Mouse (Mus musculus) midbrain, embryonic 10.5 days (tissue): ENCODE measurements around the gene Avil. TPM values are rescaled to one million over a fixed set of nuclear protein-coding genes. Genes with fewer than 3 reads are reported as not detected.

ENCODE experiments used
- DNase-seq: peaks from one replicate; pipeline ENCODE4 v3.0.0-alpha.2; 2017; ENCODE audit warnings: low spot score
- H3K27ac ChIP-seq: fragments of 300-500 bp; sonication (generic); replicated peaks from 2 replicates; pipeline ENCODE4 v1.5.1; 2016; ENCODE audit warnings: mild to moderate bottlenecking
- H3K27me3 ChIP-seq: fragments of 300-500 bp; sonication (generic); 2 replicates; pipeline ENCODE4 v1.6.1; 2016; ENCODE audit warnings: low read depth, mild to moderate bottlenecking; ENCODE audit not compliant: poor library complexity, severe bottlenecking
- H3K36me3 ChIP-seq: fragments of 300-500 bp; sonication (generic); 2 replicates; pipeline ENCODE4 v1.6.1; 2016; ENCODE audit warnings: mild to moderate bottlenecking, moderate library complexity
- H3K4me1 ChIP-seq: fragments of 300-500 bp; sonication (generic); 2 replicates; pipeline ENCODE4 v1.6.1; 2016
- H3K4me3 ChIP-seq: fragments of 300-500 bp; sonication (generic); 2 replicates; pipeline ENCODE4 v1.5.1; 2016; ENCODE audit warnings: mild to moderate bottlenecking, moderate library complexity
- H3K9me3 ChIP-seq: fragments of 300-500 bp; sonication (generic); replicated peaks from 2 replicates; pipeline ENCODE4 v1.6.1; 2016; ENCODE audit warnings: mild to moderate bottlenecking
- WGBS: fragments of 180-500 bp; shearing (Covaris S2); methylation state at CpG from one replicate; pipeline ENCODE4 v1.1.7; 2016; 5-methylcytosine and 5-hydroxymethylcytosine counted together
- microRNA counts: library from miRNA; unstranded; fragments of <30 nt; microRNA quantifications from one replicate; lab custom pipeline; 2017
- microRNA-seq: library from miRNA; unstranded; fragments of <30 nt; microRNA quantifications from one replicate; pipeline ENCODE4, GENCODE M21; 2017
- polyA plus RNA-seq: library from polyadenylated mRNA; unstranded; fragments of >200 nt; fragmentation: Nextera tagmentation; extraction: Ambion mirVana; gene quantifications from 2 replicates; pipeline ENCODE4 v1.2.1, GENCODE M21; 2016

Avil gene
- polyA plus RNA-seq, 1 experiment from 2014 or later, result 0.36 TPM

GRCm38 (mm10) chr10:127069281-127070189, 69.0 kb downstream of the Avil start:
- Histone ChIP-seq H3K27me3 (no peaks in the 10 kb centered on the region), H3K36me3 (peaks cover 44% of the 10 kb centered on the region), H3K4me1 (peaks cover 49% of the 10 kb centered on the region), H3K27ac (peak overlapping the region; percentile 92), H3K9me3 (no peaks in the 10 kb centered on the region), H3K4me3 (peak overlapping the region; percentile 71)
- peak; percentile 51 for DNase-seq
- WGBS, result 9% methylated on average over 30 of the region's 30 CpGs

MicroRNAs within 50 kb of the gene (microRNA counts, 519-probe panel; counts per million panel counts)
- microRNA mmu-miR-26a (lab: Ali Mortazavi, UCI) (not detected), microRNA mmu-miR-546 (lab: Ali Mortazavi, UCI) (not detected)

Small RNA genes lying within 50 kb of the gene (microRNA-seq; reads per million reads assigned to microRNA genes)
- gene Mir26a-2, result 29.9 reads per million, percentile 36 among the genes with 10 or more reads in this experiment
- gene Mir546, result not detected

Other genes with a start within 250 kb of the Avil start
- 16.9 and 17.7 TPM in 2 replicates for gene Atp23, start 99.4 kb upstream of the Avil start, polyA plus RNA-seq
- 36.8 and 39.3 TPM in 2 replicates for gene Ctdsp2, start 22.0 kb upstream of the Avil start, polyA plus RNA-seq
- gene Tsfm, start 30.1 kb downstream of the Avil start, polyA plus RNA-seq, result 101 and 107 TPM in 2 replicates
- 54.3 and 56.7 TPM in 2 replicates for gene Mettl1, start 40.7 kb downstream of the Avil start, polyA plus RNA-seq
- 0.19 and 0.26 TPM in 2 replicates for gene Eef1akmt3, start 40.8 kb downstream of the Avil start, polyA plus RNA-seq
- gene Cyp27b1, start 47.5 kb downstream of the Avil start, polyA plus RNA-seq, result 0.07 and 0.22 TPM in 2 replicates
- 1.3 and 1.7 TPM in 2 replicates for gene March9, start 59.5 kb downstream of the Avil start, polyA plus RNA-seq
- gene Cdk4, start 62.8 kb downstream of the Avil start, polyA plus RNA-seq, result 2,811 and 2,916 TPM in 2 replicates
- gene Tspan31, start 69.6 kb downstream of the Avil start, polyA plus RNA-seq, result 197 and 208 TPM in 2 replicates
- 0.10 and 0.19 TPM in 2 replicates for gene Agap2, start 74.6 kb downstream of the Avil start, polyA plus RNA-seq
- gene Os9, start 120.4 kb downstream of the Avil start, polyA plus RNA-seq, result 62.3 and 83.0 TPM in 2 replicates
- gene B4galnt1, start 164.5 kb downstream of the Avil start, polyA plus RNA-seq, result 4.9 and 6.1 TPM in 2 replicates
- gene Slc26a10, start 179.9 kb downstream of the Avil start, polyA plus RNA-seq, result 0.87 and 1.4 TPM in 2 replicates
- gene Arhgef25, start 189.4 kb downstream of the Avil start, polyA plus RNA-seq, result 24.8 and 28.7 TPM in 2 replicates
- 119 and 142 TPM in 2 replicates for gene Dtx3, start 195.0 kb downstream of the Avil start, polyA plus RNA-seq
- 16.5 and 18.1 TPM in 2 replicates for gene Pip4k2c, start 210.9 kb downstream of the Avil start, polyA plus RNA-seq